Mouse (Mus musculus) layer of hippocampus, adult 8-10 months (tissue): ENCODE data around the gene Fam78a. TPM values are rescaled to one million over a fixed set of nuclear protein-coding genes. Genes with fewer than 3 reads are reported as not detected.

Source experiments
- DNase-seq, 2 experiments: peaks; one replicate each; pipeline ENCODE4 v3.0.0; 2022; ENCODE audit warnings: low spot score in 2 of 2
- total RNA-seq, 4 experiments: library from RNA; stranded (reverse); gene quantifications; 2 replicates each; pipeline ENCODE4 v1.2.4; 2022

Gene Fam78a
- total RNA-seq = 1 to 10 TPM; 4.3 to 6.2 (median 5.3) TPM

DNA sequence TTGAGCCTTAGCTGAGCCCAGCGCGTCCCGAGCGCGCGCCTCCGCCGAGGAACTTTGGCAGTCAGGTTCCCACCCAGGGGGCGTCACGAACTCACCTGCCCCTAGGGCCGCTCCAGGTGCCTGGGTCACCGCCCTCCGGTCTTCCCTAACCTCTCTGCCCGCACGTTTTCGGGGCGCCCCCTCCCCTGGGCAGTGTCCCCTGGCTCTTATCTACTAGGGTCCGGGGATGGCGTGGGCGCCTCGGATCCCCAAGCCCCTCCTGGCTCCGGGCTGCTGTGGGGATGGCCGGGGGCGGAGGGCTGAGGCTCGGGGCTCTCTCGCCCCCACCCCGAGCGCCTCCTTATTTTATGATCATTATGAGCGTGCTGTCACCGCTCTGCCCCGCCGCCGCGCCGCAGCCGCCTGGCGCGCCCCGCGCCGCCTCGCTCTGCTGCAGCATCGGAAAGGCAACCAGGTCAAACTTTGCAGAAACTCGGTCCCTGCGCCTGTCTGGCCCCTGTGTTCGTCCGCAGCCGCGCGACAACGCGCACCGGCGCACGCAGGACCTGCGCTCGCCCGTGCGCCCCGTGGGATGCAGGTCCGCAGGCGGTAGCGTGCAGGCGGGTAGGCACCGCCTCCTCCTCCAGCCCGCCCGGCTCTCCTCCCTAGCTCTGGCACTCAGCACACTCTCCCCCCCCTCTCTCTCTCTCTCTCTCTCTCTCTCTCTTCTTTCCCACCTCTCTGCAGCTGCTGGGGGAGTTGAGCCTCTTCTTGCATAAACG lies at the start of gene Fam78a:
Fam78a (minus strand) TSS at position 747 of the 761 bp plus-strand sequence.
- no peak for DNase-seq

DNA sequence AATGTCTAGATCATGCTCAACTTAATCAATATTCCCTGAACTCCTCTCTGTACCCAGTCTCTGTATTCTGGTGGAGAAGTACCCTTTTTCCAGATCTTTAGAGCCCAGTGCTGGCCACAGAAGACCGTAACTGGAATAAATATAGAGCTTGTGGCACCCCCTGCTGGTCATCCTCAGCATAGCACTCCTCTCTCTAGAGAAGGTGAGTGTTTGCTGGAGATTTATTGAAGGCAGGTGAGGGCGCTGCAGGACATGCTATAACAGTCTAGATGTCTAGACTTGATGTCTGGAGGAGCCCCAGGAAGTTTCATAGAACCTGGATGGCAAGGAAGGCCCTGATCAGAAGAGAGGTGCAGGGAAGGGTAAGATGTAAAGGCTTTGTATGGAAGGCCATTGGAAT lies 49.4 kb upstream of the Fam78a start:
- peak; percentile 75 to 95 for DNase-seq

DNA sequence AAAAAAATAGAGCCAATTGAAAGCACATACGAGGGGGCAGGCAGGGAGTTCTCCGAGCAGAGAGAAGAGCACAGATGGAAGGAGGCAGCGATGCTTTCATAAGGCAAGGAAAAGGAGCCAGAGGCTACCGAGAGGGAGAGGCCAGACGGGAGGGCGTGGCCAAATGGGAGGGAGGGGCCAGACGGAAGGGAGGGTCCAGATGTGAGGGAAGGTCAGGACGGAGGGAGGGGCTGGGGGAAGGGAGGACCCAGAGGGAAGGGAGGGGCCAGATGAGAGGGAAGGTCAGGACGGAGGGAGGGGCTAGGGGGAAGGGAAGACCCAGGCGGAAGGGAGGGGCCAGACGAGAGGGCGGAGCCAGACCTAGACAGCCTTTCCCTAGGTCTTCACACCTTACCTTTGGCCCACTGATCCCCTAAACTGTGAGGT lies 47.9 kb upstream of the Fam78a start:
- no peak for DNase-seq

DNA sequence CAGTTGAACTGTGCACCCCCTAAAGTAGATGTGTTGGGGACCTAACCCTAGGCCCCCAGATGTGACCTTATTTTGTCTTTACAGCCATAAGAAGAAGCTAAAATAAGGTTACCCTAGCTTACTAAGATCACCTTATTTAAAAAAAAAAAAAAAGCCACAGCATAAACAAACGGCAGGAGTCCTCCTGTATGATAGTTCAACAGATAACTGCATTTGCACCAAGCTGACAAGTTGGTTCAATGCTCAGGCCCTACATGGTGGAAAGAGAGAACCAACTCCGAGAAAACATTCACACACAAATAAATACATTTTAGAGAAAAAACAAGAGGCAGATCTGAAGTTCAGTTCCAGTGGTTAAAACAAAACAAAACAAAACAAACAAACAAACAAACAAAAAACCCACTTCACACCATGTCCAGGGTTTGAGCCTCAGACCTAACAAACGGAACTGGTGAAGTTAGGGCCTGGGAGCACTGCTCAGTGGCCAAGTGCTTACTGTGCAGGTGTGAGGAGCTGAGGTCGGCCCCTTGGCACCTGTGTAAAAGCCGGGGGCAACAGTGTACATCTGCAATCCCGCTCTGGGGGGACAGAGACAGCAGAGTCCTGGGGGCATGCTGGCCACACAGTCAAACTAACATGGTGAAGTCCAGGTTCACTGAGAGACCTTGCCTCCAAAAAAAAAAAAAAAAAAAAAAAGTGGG lies 47.4 kb upstream of the Fam78a start:
- no peak for DNase-seq

DNA sequence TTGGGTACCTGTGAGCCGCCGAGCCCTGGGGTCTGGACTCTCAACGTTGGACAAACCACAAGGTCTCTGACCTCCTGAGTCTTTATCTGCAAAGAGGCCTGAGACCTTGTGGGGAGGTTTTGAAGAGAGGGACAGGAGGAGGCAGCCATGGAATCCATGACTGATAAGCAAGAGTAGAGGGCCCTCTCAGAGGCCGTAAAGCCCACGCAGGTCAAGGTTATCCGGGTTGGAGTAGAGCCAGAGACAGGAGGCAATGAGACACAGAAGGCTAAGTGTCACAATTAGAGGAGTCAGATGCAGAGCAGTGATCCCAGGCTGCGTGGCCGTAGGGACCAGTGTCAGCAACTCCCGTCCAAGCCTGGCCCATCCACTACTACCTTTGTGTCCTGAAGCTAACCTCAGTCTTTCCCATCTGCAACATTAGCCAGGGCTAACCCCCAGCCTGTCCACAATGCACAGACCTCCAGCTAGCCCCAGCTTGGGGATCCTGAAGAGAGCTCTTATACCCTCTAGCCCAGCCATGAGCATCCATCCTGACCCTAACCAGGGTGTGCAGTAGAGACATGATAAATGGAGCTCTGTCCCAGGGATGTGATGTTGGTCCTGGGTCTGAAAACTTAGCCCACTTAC lies 46.7 kb upstream of the Fam78a start:
- DNase-seq = no peak

DNA sequence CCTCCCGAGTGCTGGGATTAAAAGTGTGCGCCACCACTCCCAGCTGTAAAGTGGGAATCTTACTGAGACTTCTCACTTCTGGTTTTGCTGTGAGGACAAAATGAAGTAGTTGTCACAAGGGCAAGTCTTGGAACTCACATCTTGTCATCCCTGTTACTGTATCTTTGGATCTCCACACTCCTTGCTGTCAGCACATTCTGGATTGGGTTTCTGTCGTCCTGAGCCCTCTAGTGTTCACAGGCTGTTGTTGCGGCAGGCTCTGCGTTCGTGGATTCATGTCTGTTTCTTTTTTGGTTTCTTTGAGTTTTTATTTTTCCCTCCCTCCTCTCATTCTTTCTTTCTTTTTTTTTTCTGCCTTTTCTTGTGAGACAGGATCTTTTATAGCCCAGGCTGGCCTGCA lies 45.8 kb upstream of the Fam78a start:
- DNase-seq = peak in 1 of 2 experiments; percentile 65

DNA sequence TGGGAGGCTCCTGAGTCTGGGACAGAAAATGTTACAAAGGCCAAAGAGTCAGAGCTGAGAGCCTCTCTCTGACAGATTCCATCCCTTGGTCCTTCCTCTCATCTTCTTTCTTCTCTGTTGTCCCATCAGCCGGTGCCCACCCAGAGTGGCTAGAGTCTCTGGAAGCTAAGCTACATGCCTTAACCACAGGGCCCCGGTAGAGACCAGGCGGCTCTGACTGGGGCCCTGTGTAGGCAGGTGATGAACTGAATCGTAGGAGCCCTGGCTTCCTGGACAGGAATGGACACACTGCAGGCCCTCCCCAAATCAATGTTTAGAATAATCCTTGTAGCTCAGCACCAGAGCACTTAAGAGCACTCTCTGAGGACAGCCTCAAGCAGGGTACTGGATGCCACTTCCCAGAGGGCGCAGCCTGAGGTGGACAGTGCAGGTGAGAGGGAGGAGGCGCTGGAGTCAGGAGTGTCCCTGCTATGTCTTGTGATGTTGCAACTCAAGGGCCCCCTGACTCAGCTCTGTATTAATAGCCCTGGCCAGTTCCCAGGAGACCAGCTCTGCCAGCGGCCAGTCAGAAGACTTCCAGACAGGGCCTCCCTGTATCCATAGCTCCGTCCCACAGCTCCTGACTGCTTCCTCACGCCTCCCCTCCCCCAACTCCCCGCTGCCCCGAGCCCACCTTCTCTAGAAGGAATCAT lies 44.9 kb upstream of the Fam78a start:
- DNase-seq = no peak

DNA sequence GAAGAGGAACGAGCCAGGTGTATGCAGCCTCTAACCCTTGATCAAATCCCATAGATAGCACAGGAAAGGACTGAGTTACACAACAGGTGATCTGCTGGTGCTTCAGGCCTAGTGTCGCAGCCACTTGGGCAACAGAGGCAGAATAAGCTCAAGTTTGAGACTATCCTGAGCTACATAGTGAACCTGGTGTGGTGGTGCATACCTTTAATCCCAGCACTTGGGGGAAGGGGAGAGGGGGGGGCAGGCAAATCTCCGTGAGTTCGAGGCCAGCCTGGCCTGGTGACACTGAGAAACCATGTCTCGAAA lies 43.8 kb upstream of the Fam78a start:
- DNase-seq = no peak

DNA sequence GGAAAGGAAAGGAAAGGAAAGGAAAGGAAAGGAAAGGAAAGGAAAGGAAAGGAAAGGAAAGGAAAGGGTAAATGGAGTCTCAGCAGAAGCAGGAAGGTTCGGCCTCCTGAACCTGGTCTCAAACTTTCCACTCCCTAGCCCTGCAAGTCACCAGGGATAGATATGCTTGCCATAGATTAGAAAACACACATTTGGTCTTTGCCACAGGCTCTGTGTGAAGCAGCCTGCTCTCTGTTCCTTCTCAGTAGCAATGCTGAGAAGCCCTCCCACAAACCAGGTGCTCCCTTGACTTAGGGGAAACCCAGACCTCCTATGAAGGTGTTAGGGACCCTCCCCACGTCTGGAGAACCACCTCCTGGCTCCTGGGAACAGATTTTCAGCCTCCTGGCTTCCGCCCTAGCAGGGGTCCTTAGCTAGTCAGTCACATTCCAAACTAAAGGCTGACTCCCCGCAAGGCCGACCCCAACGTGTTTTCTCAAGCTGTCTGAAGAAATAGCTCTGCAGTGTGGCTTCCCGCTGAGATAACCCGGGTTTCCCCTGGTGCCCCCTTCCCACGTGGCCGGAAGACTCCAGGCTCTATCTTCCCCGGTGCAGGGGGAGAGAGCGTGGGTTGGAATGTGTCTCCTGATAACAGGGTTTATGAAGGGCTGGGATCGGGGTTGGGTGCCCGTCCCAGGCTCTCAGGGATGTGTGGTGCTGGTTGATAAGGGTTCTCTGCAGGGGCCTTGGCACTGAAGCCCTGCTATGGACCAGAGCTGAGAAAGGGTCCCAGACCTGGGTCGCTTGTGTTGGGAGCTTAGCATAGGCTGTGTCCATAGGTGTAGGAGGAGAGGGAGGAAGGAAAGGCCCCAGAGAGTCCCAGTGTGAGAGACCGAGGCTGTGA lies 43.2 kb upstream of the Fam78a start:
- no peak for DNase-seq

DNA sequence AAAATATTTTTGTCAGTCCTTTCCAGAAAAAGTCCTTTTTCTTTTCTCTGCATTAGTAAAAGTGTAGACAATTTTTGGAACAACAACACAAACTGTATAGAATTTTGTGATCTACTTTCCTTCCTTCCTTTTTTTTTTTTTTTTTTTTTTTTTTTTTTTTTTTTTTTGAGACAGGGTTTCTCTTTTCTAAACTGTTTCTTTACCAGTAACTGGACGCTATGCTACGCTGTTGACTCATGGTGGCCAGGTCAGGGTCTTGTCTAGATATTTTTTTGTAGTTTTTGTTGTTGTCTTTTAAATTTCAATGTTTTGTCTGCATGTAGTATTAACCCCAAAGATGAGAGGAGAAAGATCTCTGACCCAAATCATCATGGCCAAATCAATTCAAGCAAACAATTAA lies 37.1 kb upstream of the Fam78a start:
- no peak for DNase-seq

DNA sequence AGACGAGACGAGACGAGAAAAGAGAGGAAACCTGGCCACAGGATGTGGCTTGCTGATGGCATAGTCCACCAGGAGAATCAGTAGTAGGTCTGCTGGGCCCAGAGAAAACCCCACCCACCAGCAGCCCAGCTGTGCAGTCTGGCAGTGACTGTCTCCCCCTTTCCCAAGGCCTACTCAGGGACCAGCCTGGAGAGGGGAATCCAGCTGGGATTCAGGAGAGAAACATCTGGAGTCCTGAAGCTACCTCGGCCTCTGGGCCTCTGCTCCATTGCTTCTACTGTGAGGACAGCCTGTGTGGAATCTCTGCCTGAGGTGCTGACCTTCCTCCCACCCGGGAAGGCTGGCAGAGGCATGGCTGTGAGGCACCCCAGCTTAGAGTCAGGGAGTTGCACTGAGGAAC lies 36.5 kb upstream of the Fam78a start:
- no peak for DNase-seq

DNA sequence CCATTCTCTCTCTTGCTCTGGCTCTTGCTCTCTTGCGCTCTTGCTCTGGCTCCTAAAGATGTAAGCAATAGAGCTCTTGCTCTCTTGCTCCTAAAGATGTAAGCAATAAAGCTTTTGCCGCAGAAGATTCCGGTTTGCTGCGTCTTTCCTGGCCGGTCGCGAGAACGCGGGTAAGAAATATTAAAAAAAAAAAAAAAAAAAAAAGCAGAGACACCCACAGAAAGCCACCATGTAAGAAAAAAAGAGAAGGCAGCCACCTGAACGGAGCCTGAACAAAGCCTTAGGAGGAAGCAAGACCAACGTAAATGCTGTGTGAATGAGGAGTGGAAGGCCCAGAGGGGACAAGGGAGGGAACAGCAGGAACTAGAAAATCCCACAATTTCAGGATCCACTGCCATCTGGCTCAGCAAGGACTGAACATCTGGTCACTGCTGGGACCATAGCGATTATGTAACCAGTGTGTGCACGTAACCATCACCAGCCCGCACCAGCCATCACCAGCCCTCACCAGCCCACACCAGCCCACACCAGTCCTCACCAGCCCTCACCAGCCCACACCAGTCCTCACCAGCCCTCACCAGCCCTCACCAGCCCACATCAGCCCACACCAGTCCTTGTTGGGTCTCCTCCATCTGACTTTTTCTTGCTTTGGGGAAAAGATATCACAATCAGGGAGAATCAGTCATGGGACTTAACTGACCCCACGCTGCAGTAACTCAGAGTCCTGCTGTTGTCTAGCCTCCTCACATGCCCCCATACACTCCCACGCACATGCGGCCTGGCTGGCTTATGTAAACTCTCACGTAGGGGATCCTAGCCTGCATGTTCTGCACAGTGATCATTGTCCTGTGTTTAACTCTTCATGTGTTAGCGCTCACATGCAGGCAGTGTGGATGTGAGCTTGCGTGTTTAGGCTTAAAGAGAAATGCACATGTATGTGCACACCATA lies 35.4 kb upstream of the Fam78a start:
- DNase-seq = no peak

DNA sequence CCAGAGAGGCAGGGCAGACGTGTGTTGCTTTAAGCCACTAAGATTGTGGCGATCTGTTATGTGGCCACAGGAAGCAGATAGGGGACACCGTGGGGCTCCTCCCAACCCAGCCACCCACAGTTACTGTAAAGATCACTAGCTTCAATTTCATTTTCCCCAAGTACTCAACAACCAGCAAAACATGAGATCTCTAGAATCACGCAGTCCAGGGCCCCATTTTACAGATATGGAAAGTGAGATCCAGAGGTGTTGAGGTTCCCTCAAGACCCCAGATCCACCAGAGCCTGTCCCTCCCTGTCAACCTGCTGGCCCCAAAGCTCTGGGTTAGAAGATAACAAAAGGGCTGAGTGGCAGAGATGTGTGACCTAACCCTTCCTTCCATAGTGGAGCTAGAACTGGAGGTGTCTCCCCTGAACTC lies 31.2 kb upstream of the Fam78a start:
- DNase-seq = no peak

DNA sequence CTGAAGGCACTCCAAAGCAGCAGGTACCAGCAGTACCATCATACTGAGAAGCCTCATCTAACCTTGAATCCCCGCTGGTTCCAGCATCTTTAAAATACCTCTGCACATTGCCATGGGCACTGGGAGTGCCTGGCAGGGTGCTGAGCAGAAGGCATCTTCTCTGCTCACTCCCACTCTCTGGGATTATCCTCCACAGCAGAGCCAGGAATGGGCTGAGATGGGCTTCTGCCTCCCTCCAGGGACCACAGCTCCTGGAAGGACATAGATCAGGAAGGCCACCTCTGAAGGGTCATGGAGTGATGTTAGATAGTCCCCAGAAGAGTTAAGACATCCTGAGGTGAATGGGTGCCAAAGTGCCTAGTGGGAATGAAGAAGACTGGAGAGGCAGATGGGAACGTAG lies 27.9 kb upstream of the Fam78a start:
- no peak for DNase-seq

DNA sequence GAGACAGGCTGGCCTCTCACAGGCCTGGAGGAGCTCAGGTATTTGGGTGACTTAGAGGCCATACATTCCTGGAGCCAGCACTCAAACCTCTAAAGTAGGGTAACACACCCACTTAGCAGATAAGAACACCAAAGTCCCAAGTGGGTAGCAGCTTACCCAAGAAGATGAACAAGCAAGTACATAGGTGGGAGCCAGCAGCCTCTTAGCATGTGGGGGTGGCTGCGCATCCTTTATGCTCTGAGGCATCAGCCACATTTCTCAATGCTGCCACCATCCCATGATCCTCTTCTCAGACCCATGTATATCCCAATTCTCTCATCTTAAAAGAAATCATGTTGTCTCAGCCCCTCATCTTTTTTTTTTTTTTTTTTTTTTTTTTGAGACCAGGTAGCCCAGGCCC lies 26.6 kb upstream of the Fam78a start:
- DNase-seq = no peak

DNA sequence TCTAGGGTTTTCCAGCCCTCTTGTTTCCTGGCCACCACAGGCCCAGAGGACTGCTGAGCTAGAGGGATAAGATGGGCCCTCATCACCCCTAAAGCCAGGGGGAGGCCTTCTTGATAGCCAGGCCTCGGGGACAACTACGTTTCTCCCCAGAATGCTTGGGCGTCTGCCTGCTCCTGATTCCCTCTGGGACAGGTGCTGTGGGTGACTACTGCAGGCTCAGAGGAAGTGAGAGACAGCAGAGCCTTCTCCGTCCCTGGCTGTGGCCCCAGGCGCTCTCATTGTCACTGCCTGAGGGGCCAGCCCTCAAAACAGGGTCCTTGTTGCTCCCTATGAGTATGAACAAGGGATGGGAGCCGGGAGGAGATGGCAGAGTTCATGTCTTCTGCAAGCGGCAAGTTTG lies 21.3 kb upstream of the Fam78a start:
- DNase-seq = no peak

DNA sequence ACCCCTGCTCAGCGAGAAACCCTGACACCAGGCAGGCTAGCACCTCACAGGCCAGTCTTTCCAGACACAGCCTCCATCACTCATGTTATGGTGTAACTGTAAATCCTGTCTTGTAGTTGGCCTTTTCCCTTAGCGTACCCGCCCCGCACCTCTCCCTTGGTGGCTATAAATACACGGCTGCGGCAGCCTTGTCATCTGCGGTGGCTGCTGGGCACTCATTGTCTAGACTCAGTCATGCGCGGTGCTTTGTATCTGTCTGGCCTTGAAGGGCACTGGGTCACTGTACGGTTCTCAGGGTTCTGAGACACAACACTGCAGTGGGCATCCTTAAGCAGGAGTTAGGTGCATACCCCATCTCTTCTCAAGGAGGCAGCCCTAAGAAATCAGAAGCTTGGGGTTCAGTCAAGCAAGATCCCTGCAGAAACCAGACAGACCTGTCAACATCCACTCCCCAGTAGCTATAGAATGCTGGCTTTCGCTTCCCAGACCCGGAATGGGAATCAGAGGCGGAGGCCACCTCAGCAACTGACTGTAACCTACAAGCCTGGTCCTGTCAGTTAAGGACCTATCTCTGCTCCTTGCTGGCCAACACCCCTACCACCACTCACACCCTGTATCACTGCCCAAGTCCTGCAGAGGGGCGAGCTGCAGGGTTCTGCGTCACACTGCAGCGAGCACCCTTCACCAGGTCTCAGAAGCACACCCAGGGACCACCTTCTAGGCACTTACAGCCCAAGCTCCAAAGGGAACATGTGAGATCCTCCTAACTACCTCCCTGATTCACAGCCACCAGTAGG lies 20.7 kb upstream of the Fam78a start:
- DNase-seq = no peak

DNA sequence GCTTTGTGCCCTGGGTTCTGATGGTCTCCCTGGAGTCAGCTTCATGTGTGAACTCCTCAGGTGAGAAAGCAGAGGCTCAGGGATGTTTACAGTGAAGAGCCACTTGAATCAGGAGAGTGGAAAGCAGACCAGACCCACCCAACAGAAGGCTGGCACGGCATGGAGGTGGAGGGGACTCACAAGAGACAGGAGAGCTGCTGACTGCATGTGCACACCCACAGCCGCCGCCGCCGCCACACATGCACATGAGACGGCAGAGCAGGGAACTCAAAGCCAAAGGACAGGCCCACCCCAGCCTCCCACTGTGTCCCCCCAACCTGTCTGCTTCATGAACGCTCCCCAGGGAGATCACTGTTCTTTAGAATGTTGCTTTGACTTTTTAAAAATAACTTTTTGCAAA lies 19.5 kb upstream of the Fam78a start:
- DNase-seq = no peak

DNA sequence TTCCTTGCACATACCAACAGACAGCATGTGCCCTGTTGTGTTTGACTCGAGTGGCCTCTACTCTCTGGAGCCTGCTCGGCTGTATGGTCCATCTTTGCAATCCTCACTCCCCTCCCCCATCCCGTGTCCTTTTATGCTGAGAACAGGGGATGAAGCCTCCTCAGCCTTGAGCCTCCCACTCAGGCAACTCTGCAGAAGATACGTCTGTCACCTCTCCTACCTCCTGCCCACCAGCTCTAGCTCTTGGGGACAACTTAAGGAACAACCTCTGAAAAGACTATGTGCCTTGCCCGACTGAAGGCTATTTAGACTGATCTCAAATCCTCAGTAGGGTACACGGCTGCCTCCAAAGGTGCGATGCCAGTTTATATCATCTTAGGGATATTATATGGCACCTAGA lies 18.9 kb upstream of the Fam78a start:
- no peak for DNase-seq
